Mouse (Mus musculus) heart, adult 8-10 months (tissue): ENCODE results near the gene Sf3b6. TPM values are rescaled to one million over a fixed set of nuclear protein-coding genes. Genes with fewer than 3 reads are reported as not detected.

Experiments used
- DNase-seq: peaks from one replicate; pipeline ENCODE4 v3.0.0; 2022; ENCODE audit warnings: low spot score
- total RNA-seq, 4 experiments: library from RNA; stranded (reverse); gene quantifications; 2 replicates each; pipeline ENCODE4 v1.2.4; 2022

Sf3b6 gene
- total RNA-seq, 4 experiments from 2014 or later = 44.3 to 55.8 (median 47.9) TPM

DNA sequence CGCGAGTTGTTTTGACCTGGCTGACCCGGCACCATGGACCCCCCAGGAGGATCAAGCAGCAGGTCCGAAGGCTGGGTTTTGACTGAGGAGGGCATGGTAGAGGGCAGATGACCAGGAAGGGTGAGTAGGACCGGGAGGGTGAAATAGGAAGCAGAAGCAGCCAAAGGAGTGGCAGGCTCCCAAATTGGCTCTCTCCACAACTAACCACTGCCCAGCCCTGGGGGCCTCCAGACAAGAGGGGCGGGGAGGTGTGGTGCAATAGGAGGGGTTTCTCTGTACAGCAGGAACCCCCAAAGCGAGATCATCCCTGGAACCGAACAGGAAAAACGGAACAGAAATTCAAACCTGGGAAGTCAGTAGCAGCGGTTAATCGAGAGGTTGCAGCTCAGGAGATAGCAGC lies 23.4 kb downstream of the Sf3b6 start:
- no peak for DNase-seq

DNA sequence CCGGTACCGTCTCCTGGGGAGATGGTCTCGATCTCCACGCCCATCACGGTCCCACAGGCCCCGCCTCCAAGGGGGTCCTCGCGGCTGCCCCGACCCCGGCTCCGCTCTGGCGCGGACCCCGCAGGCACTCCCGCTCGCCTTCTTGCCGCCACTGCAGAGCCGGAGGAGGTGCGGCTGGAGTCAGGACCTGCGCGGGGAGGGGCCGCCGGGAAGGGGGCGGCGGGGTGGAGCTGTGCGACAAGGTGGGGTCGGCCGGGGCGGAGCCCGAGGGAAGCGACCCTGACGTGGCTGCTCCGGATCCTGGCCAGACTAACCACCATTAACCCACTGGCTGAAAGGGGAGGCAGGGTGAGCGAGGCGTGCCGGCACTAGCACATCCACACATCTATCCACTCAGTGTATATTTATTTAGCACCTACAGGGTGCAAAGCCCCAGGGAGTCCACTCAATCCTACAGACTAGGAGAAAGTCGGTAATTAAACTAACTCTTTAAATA lies 24.1 kb downstream of the Sf3b6 start, which contains the start of gene Fkbp1b:
TSS of gene Fkbp1b (minus strand) at position 200 of the 496 bp plus-strand sequence.
- no peak for DNase-seq

DNA sequence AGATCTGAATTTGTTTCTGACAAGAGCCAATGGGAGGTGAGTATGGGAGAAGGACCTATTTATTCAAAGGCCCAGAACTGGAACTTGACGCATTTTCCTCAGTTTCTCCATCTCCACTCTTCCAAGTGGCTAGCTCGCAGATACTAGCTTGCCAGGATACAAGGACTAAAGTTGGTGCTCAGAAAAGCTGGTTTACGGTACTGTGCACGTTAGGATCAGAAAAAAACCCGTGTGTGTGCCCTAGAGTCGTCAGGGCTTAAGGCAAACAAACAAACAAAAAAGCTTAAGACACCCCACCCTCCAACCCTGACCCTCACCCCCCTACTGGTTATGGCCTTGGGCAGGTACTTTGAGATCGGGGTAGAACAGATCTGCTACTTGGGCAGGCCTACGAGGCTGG lies 25.1 kb downstream of the Sf3b6 start:
- DNase-seq = no peak

DNA sequence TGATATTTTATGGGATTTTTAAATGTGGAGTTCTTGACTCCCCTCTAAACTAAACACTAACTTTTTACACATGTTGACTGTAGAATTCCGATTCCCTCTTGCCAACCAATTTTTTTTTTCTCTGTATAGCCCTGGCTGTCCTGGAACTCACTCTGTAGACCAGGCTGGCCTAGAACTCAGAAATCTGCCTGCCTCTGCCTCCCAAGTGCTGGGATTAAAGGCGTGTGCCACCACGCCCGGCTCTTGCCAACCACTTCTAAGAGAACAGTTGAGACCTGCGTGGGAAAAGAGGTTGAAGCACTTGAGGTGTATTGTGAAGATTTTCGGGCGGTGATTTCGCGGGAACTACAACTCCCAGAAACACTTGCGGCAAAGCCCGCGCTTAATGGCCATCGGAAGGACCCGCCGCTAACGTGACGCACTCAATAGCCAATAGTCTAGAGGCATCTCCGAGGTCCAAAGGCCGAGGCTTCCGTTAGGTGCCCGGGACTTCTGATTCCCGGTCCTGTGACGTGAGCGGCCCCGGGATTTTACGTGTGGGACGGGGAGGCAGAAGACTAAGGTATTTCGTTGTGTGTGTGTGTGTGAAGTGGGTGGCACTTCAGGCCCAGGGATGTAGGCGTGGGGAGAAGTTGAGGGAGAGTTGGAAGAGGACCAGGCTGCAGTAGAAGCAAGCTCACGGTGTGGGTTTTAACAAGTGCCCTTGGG lies 25.7 kb downstream of the Sf3b6 start, which contains the start of gene Wdcp:
TSS of gene Wdcp (plus strand) at position 414 of the 708 bp plus-strand sequence.
- peak; percentile 92 for DNase-seq

DNA sequence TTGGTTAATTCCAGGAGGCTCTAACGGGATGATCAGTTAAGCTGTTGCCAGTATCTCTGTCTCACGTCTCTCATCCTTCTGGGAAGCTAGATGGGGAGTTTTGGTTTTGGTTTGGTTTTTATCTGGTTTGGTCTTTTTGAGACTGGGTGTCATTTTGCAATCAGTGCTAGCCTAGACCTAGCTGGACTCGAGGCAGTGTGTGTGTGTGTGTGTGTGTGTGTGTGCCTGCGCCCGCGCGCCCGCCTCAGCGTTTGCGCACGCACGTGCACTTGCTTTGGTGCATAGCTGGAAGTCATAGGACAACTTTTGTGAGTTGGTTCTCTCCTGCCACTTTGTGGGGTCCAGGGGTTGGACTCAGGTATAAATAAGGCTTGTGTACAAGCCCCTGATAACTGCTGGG lies 26.4 kb downstream of the Sf3b6 start:
- DNase-seq = peak; percentile 11

DNA sequence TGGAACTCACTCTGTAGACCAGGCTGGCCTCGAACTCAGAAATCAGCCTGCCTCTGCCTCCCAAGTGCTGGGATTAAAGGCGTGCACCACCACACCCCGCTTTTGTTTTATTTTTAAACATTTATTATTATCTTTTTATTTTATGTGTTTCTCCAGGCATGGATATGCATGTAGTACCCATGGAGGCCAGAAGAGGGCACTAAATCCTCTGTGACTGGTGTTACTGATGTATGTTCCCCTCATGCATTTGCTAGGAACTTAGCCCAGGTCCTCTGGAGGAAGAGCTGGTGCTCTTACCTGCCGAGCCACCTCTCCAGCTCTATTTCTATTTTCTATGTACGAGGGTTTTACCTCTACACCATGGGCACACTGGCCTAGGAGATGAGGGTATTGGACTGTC lies 38.8 kb downstream of the Sf3b6 start:
- no peak for DNase-seq

DNA sequence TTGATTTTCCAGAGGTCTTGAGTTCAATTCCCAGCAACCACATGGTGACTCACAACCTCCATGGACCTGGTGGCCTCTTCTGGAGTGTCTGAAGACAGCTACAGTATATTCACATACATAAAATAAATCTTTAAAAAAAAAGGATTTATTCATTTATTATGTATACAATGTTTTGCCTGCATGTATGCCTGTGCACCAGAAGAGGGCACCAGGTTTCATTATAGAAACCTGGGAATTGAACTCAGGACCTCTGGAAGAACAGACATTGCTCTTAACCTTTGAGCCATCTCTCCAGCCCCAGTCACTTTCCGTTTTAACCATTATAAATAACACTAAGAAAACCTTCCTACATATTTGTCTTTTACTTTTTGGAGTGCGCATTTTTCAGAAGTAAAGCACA lies 39.5 kb downstream of the Sf3b6 start:
- DNase-seq = no peak

DNA sequence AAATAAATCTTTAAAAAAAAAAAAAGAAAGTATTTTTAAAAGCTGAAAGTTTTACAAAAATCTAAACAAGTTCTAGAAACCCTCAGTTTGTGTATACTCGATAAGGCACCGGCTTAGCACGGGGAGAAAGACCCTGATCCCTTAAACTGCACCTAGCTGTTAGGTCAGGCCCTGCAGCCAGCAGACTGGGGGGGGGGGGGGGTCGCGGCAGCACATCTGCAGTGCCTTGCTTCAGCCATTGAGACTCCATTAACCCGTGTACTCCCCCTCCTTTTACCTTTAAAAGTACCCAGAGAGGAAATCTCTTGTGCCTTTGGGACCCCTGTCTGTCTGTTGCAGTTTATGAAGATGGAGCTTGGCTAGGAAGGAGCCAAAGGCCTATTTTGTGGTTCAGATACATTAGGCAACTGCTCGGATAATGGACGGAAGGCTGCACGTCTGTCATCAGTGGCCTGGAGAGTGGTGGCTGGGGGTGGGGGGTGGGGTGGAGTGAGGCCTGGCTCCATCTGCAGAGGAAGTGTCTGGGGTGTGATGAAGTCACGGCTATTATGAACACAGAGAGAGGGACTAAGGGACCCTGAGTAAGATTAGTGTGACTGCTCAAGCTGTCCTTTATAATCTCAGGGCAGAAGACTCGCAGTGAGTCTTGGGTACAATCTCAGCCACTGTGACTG lies 42.0 kb downstream of the Sf3b6 start:
- DNase-seq = no peak

DNA sequence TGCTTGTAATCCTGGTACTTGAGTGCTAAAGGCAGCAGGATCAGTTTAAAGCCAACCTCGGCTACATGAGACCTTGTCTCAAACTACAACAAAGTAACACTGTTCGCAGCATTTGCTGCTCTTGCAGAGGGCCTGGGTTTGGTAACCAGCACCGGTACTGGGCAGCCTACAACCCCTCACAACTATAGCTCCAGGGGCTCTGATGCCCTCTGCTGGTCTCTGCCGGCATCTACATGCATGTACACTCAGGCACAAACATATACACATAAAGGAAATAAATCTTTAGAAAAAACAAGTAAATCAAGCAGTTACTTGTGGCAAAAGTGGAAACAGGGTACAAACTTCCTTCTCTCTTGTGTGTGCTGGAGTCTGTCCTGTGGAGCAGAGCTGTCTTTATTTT lies 45.3 kb downstream of the Sf3b6 start:
- no peak for DNase-seq

DNA sequence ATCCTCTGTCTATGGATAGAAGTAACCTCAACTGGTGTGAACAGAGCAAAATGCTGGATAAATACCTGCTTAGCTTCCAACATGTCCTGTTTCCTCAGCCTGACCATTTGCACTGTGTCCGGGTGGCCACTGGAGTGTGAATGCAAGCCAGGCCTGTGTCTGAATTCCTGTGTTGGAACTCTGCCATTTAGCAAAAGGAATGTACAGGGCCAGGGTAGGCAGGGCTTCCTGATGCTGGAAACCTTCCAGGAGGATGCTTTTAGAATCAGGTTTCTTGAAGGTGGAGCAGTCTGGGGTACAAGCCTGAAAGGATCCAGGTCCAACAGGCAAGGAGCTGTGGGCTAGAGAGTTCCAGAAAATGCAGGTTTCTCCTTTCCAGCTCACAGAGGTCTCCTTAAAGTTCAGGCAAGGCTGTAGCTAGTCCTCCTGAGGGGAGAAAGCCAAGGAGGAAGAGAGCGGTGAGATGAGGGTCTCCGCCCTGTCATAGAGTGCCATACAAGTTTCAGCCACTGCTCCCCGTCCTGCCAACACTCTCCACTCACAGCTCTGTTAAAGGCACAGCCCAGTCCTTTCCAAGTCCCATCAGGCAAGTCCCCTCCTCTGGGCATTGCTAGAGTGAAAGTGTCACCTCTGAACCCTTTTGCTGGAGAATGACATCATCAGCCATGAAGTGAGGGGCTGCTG lies 46.5 kb downstream of the Sf3b6 start:
- peak; percentile 40 for DNase-seq

DNA sequence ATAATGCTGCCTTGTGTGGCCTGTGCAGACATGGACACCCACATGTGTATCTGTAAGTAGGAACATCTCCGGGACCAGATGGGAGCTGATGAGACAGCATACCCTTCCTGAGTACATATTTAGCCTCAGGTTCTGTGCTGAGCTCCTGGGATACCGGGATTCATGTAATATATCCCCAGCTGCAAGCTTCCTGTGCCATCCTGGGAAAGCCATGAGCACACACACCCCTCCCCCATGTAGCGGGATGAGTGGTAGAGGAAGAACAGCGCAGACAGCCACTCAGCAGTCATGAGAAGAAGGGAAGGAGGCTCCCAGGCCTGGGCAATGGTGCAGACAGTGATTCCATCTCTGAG lies 47.0 kb downstream of the Sf3b6 start:
- DNase-seq = no peak

DNA sequence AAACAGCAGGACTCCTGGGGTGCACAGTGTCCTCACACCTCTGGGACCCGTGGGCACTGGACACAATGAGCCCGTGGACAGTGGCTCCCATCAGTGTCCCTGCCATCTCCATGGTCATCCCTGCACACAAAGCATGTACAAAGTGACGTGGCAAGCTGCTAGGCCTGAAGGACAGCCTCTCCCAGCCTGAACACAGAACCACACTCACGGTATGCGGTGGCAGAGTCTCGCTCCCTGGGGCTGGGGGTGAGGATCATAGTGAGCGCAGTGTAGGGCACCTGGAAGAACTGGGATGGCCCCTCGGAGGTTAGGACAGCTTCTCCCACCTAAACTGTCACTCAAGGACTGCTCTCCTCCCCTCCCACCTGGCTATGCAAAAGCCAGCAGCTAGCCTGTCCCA lies 51.6 kb downstream of the Sf3b6 start:
- DNase-seq = no peak

DNA sequence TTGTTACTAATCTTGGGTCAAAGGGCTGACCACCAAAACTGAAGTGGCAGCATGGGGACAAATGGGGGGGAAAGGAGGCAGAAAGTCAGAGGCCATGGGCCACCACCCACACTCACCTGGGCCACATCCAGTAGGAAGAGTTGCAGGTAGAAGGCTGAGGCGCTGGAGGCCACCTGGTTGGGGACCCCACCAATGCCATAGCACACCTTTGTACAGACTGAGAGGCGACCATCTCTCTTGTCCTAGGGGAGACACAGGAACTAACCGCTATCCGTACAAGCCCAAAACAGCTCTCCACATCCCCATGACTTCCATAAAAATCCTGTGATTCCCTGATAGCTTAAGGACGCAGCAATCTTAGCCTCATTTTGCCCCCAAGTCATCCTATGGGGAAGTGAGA lies 53.9 kb downstream of the Sf3b6 start:
- DNase-seq = no peak

DNA sequence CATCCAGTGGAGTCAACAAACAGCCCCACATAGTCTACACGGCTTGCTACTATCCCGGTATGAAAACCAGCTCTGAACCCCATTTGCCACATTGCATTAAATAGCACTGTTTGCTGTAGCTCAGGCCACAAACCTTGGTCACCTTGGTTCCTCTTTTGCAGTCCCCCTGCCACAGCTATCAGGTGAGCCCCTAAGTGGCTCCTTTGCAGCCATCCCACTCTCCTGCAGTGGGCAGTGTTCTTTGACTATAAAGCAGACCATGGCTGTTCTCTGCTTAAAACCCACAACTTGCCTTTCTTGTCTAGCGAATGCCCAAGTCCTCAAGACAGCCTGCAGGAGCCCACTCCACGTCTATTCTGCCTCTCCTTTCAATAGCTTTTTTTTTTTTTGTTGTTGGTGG lies 54.9 kb downstream of the Sf3b6 start:
- DNase-seq = no peak

DNA sequence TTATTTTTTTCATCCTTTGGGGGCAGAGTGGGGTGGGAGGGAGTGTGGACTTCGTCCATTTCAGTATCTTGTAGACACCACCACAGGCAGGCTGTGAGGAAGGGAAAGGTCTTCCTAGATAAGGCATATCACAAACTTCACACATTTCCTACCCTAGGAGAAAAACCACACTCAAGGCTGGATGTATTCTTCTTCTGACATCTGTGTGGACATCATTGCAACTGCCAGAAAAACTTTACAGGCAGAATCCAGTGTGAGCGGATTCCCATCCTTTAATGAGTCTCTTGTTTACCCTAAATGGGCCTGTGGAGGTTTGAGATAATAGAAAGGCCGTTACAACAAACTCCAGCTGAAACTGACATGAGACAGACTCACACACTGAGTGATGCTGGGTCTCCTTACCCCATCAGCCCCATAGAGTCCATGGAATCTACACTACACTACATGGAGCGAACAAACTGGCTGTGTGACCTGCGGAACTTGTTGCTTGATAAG lies 55.7 kb downstream of the Sf3b6 start:
- DNase-seq = no peak

DNA sequence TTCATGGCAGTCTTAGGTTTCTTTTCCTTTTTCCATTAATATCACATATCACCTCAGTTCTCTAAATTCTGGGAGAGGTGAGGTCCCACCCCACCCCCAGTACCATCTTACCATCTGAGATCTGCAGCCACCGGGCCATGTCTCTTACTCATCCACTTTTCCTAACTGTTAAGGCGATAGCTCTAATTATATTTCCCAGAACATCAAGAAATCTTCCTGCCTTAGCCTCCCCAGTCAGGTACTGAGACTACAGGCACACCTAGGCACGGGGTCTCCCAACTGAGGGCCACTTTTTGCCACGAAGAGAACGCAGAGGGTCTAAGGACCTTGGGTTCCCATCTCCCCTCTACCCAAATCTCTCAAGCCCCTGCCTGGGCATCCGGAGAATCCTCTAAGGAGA lies 56.2 kb downstream of the Sf3b6 start:
- no peak for DNase-seq

DNA sequence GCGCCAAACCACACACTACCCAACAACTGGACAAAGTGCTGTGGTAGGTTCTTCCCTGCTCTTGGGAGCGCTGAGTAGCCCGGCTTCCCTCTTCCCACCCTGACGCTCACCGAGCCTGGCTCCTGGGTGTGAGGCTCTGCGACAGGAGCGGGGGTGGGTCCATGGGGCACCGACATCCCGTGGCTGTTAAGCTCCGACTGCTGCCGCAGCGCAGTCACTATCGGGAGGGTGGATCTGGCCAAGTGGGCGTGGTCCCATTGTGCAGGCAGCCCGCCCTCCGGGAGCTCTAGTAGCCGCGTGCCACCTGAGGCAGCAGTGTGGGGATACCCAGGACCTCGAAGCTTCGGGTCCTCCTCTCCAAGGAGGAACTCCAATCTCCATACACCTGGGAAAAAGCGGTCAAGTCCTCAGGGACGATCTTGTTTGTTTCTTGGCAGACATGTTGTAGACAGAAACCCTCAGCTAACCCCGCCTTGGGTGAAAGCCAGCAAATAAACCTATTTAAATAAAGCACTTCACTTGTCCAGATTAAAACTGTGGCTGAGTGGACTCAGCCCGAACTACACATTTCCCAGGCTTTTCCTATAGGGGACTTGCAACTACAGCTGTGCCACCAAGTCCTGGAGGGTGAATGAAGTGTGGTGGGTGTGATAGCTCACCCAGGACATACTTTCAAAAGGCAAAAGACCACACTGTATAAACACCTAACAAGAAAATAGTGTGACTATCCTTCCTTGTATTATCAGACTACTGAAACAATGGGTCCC lies 57.0 kb downstream of the Sf3b6 start, which contains the start of gene Mfsd2b:
TSS of gene Mfsd2b (minus strand) at position 199 of the 767 bp plus-strand sequence.
- peak; percentile 55 for DNase-seq

DNA sequence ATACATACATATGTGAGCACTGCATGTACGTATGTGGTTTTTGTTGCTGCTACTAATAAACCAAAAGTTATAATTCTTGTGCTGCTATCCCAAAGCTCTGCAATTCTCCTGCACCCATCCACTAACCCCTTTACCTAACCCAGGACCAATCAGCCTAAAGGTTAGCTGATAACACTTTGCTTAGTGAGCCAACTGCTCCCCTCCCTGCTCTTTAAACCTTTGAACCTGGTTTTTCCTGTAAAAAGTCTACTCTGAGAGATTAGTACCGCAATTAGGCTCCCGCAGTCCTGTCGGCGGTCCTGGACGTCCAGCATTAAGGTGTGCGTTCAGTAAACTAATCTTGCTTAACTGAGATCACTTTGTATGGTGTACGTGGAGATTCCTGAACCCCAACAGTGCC lies 58.3 kb downstream of the Sf3b6 start:
- no peak for DNase-seq
